In the genomic region with DNA sequence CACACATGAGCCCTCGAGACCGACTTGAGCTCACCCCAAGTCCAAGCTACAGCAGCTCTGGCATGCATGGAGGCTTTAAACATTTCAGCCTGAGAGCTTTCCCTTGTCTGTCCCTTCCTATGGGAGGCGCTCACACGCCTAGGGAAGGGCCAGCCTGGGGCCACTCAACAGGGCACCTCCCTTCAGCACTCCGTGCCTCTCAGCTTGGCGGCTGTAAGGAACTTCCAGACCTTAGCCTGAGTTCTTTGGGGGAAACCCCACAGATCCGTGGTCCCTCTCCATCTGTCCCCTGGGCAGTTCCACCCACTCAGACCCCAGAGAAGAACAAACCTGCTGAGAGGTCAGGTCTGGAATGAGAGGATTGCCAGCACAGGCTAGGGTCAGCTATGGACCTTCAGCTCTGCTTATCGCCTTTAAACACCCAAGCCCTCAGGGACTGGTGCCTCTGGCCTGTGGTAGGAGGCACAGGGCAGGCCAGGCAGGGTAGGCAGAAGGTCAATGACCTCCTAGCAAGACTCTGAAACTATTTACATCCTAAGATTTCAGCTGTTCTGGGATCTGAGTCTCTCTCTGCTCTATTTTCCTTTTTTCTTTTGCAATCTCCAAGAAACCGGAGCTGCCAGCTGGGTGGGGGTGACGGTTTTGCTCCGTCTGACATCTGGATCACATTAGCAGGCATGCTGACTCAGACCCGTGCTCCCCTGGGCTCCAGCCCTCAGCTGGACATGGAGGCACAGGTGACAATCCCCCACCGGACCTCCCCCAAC, we compare ENCODE assay signal across 10 mouse cellular contexts. TPM values are rescaled to one million over a fixed set of nuclear protein-coding genes. Genes with fewer than 3 reads are reported as not detected.
DNase-seq lines count a peak whose midpoint lies in the region; ATAC-seq lines count a peak whose summit lies in the region.
"Had no signal": no experiment of that assay in that cellular context is flagged by ENCODE, and none has a peak within 500 bp of the region (broad histone marks: within the 10 kb centered on the region; RNA-seq: fewer than 3 reads in every experiment).

No protein-coding gene starts in this region.

- H3K9me3 ChIP-seq in lung, embryonic 16.5 days (ENCODE audit: control insufficient read depth, low read length) = no peaks in the 10 kb centered on the region
- no peaks in the 10 kb centered on the region for H3K9me3 ChIP-seq in embryonic facial prominence, embryonic 10.5 days
- no peaks in the 10 kb centered on the region for H3K9me3 ChIP-seq in heart, embryonic 10.5 days
- no peaks in the 10 kb centered on the region for H3K9me3 ChIP-seq in neural tube, embryonic 11.5 days (ENCODE audit: control insufficient read depth, low read length)
- H3K9me3 ChIP-seq: neural tube, embryonic 12.5 days; stomach, embryonic 15.5 days had no signal

- no peak overlapping the region for H3K9ac ChIP-seq in lung, embryonic 16.5 days (ENCODE audit: low read length)
- no peak overlapping the region for H3K9ac ChIP-seq in neural tube, embryonic 11.5 days (ENCODE audit: low read length)
- H3K9ac ChIP-seq: neural tube, embryonic 12.5 days; stomach, embryonic 15.5 days had no signal

- no peak overlapping the region for H3K4me2 ChIP-seq in lung, embryonic 16.5 days (ENCODE audit: low read depth, low read length)
- no peak overlapping the region for H3K4me2 ChIP-seq in neural tube, embryonic 11.5 days (ENCODE audit: low read depth)
- H3K4me2 ChIP-seq: neural tube, embryonic 12.5 days; stomach, embryonic 15.5 days had no signal

- 40% methylated on average over 13 of the region's 13 CpGs for WGBS in lung, embryonic 16.5 days
- WGBS in embryonic facial prominence, embryonic 10.5 days = 23% methylated on average over 13 of the region's 13 CpGs
- WGBS in heart, embryonic 10.5 days = 25% methylated on average over 13 of the region's 13 CpGs
- 36% methylated on average over 13 of the region's 13 CpGs for WGBS in neural tube, embryonic 11.5 days

- peak; percentile 13; the same call in 1 of the 2 replicates for ATAC-seq in lung, embryonic 16.5 days (ENCODE audit: low read depth)
- no peak for ATAC-seq in neural tube, embryonic 11.5 days (ENCODE audit: insufficient read depth, low FRiP score, low TSS enrichment)
- ATAC-seq in megakaryocyte-erythroid progenitor cell, adult 5-6 weeks (replicated peaks; ENCODE audit: low FRiP score, low TSS enrichment, poor library complexity, severe bottlenecking) = no peak

- DNase-seq in lung, postnatal 25 days (ENCODE audit: low spot score) = no peak
- DNase-seq in embryonic facial prominence, embryonic 10.5 days (ENCODE audit: low spot score) = peak; percentile 84
- no peak for DNase-seq in heart, embryonic 10.5 days (ENCODE audit: low spot score)
- DNase-seq in neural tube, embryonic 11.5 days (ENCODE audit: low spot score) = peak; percentile 55
- no peak for DNase-seq in B cell, adult 2 months
- DNase-seq: layer of hippocampus, postnatal 36 days had no signal

- H3K4me3 ChIP-seq in lung, embryonic 16.5 days (ENCODE audit: low read length) = no peak overlapping the region
- peak overlapping the region; percentile 15; the same call in 1 of the 2 replicates for H3K4me3 ChIP-seq in embryonic facial prominence, embryonic 10.5 days
- H3K4me3 ChIP-seq in heart, embryonic 10.5 days = no peak overlapping the region
- H3K4me3 ChIP-seq in neural tube, embryonic 11.5 days (ENCODE audit: low read depth, low read length) = no peak overlapping the region
- H3K4me3 ChIP-seq: neural tube, embryonic 12.5 days; stomach, embryonic 15.5 days had no signal

- no peak overlapping the region for H3K27ac ChIP-seq in lung, embryonic 16.5 days (ENCODE audit: low read length)
- peak overlapping the region; percentile 73 for H3K27ac ChIP-seq in embryonic facial prominence, embryonic 10.5 days (replicated peaks)
- H3K27ac ChIP-seq in heart, embryonic 10.5 days = peak overlapping the region; percentile 63
- H3K27ac ChIP-seq in neural tube, embryonic 11.5 days (ENCODE audit: low read depth, low read length) = 0 out of 2 replicates have a peak overlapping the region, but pooled peaks have one; percentile 27
- H3K27ac ChIP-seq: neural tube, embryonic 12.5 days; stomach, embryonic 15.5 days had no signal

- no peaks in the 10 kb centered on the region for H3K27me3 ChIP-seq in lung, embryonic 16.5 days (ENCODE audit: control insufficient read depth, insufficient read depth, low read depth, low read length)
- H3K27me3 ChIP-seq in embryonic facial prominence, embryonic 10.5 days (replicated peaks; ENCODE audit: low read depth, poor library complexity, severe bottlenecking) = no peaks in the 10 kb centered on the region
- no peaks in the 10 kb centered on the region for H3K27me3 ChIP-seq in heart, embryonic 10.5 days (ENCODE audit: insufficient read depth, poor library complexity, severe bottlenecking)
- no peaks in the 10 kb centered on the region for H3K27me3 ChIP-seq in neural tube, embryonic 11.5 days (ENCODE audit: control insufficient read depth, insufficient read depth, low read length)
- H3K27me3 ChIP-seq: neural tube, embryonic 12.5 days; stomach, embryonic 15.5 days had no signal

- peaks cover 3% of the 10 kb centered on the region; the same call in 1 of the 2 replicates for H3K36me3 ChIP-seq in lung, embryonic 16.5 days (ENCODE audit: control insufficient read depth, insufficient read depth, low read length)
- peaks cover 55% of the 10 kb centered on the region for H3K36me3 ChIP-seq in embryonic facial prominence, embryonic 10.5 days (replicated peaks)
- H3K36me3 ChIP-seq in heart, embryonic 10.5 days = peaks cover 29% of the 10 kb centered on the region
- H3K36me3 ChIP-seq in neural tube, embryonic 11.5 days (ENCODE audit: control insufficient read depth, insufficient read depth, low read length) = no peaks in the 10 kb centered on the region

- H3K4me1 ChIP-seq in lung, embryonic 16.5 days (replicated peaks; ENCODE audit: control insufficient read depth, insufficient read depth, low read length) = peaks cover 4% of the 10 kb centered on the region; the same call in 1 of the 2 replicates
- peaks cover 54% of the 10 kb centered on the region for H3K4me1 ChIP-seq in embryonic facial prominence, embryonic 10.5 days
- peaks cover 74% of the 10 kb centered on the region for H3K4me1 ChIP-seq in heart, embryonic 10.5 days
- peaks cover 6% of the 10 kb centered on the region; the same call in 1 of the 2 replicates for H3K4me1 ChIP-seq in neural tube, embryonic 11.5 days (ENCODE audit: control insufficient read depth, insufficient read depth, low read length)
- H3K4me1 ChIP-seq: neural tube, embryonic 12.5 days had no signal

RNA-seq across cellular contexts. Expression of gene Zcchc24, which starts 19.5 kb away (rescaled TPM):
- 12.8 and 14.6 TPM in 2 replicates for polyA plus RNA-seq in lung, embryonic 16.5 days (2015; fragmentation: Nextera tagmentation; extraction: Ambion mirVana)
- polyA plus RNA-seq in embryonic facial prominence, embryonic 10.5 days (2016; fragmentation: Nextera tagmentation; extraction: Ambion mirVana) = 12.9 and 15.2 TPM in 2 replicates
- polyA plus RNA-seq in heart, embryonic 10.5 days (2016; fragmentation: Nextera tagmentation; extraction: Ambion mirVana) = 15.2 and 16.9 TPM in 2 replicates
- 22.3 and 22.6 TPM in 2 replicates for polyA plus RNA-seq in neural tube, embryonic 11.5 days (2014; fragmentation: Nextera tagmentation; extraction: Ambion mirVana)
- 1.3 and 1.4 TPM in 2 replicates for total RNA-seq in megakaryocyte-erythroid progenitor cell, adult 5-6 weeks (2014; fragmentation: Nextera tagmentation)
- 0.91 and 1.4 TPM in 2 replicates for total RNA-seq in megakaryocyte-erythroid progenitor cell, adult 5-6 weeks (2017)

RNA-seq across cellular contexts. Expression of gene Ppif, which starts 55.4 kb away (rescaled TPM):
- polyA plus RNA-seq in lung, embryonic 16.5 days (2015; fragmentation: Nextera tagmentation; extraction: Ambion mirVana) = 25.6 and 29.9 TPM in 2 replicates
- polyA plus RNA-seq in embryonic facial prominence, embryonic 10.5 days (2016; fragmentation: Nextera tagmentation; extraction: Ambion mirVana) = 76.6 and 77.0 TPM in 2 replicates
- polyA plus RNA-seq in heart, embryonic 10.5 days (2016; fragmentation: Nextera tagmentation; extraction: Ambion mirVana) = 65.7 and 104 TPM in 2 replicates
- polyA plus RNA-seq in neural tube, embryonic 11.5 days (2014; fragmentation: Nextera tagmentation; extraction: Ambion mirVana) = 38.7 TPM in 2 replicates
- 142 and 159 TPM in 2 replicates for total RNA-seq in megakaryocyte-erythroid progenitor cell, adult 5-6 weeks (2014; fragmentation: Nextera tagmentation)
- total RNA-seq in megakaryocyte-erythroid progenitor cell, adult 5-6 weeks (2017) = 42.9 and 55.8 TPM in 2 replicates

Comparison
In these comparisons a context has a peak if more than half of its experiments do, and no peak if none do; other contexts are left out.
1. DNase-seq: peak in embryonic facial prominence, embryonic 10.5 days (single experiment) and neural tube, embryonic 11.5 days (single experiment); none in lung, postnatal 25 days (single experiment), heart, embryonic 10.5 days (single experiment) and B cell, adult 2 months (0 of 2).